25 mouse cellular contexts compared by ENCODE assay signal in the genomic region with DNA sequence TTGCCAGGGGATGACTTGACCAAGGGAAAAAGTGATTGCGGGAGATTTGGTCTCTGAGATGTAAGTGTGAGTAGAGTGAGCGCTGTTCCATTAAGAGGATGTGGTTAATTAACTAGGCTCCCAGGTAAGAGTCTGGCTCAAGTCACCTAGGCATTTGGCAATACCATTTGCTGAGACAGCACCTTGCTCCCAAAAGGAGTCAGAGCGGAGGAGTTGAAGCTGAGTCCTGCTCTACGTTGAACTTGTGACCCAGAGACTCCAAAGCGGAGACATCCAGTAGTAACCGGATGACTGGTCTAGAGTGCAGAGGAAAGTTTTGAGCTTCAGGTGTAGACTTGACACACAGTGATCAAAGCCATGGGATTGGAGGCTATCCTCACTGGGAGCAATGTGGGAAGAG. TPM values are rescaled to one million over a fixed set of nuclear protein-coding genes. Genes with fewer than 3 reads are reported as not detected.
A peak's percentile ranks its signal among the peaks of the same experiment; 100 is the strongest.
DNase-seq lines count a peak whose midpoint lies in the region; ATAC-seq and TF ChIP-seq lines count a peak whose summit lies in the region.
"Had no signal": no experiment of that assay in that cellular context is flagged by ENCODE, and none has a peak within 500 bp of the region (broad histone marks: within the 10 kb centered on the region; RNA-seq: fewer than 3 reads in every experiment).

No protein-coding gene starts in this region.

- no peaks in the 10 kb centered on the region for H3K36me3 ChIP-seq in kidney, adult 2 months (ENCODE audit: control insufficient read depth, insufficient read depth, low read length)
- no peaks in the 10 kb centered on the region; the same call in 1 of the 2 replicates for H3K36me3 ChIP-seq in kidney, postnatal 0 days (ENCODE audit: insufficient read depth, low read length)
- H3K36me3 ChIP-seq: forebrain, embryonic 15.5 days had no signal

- 66% methylated on average over 6 of the region's 6 CpGs for WGBS in kidney, adult 2 months
- WGBS in kidney, postnatal 0 days: 89% methylated on average over 6 of the region's 6 CpGs

- H3K4me3 ChIP-seq in kidney, adult 2 months (ENCODE audit: insufficient read depth, low read depth, low read length): no peak overlapping the region
- H3K4me3 ChIP-seq in kidney, postnatal 0 days (replicated peaks; ENCODE audit: low read depth, low read length): no peak overlapping the region
- H3K4me3 ChIP-seq: embryonic facial prominence, embryonic 10.5 days; embryonic facial prominence, embryonic 13.5 days; erythroblast, embryonic 14.5 days; forebrain, embryonic 12.5 days; forebrain, embryonic 15.5 days; heart, adult 2 months; hindbrain, embryonic 12.5 days; hindbrain, embryonic 15.5 days had no signal

- H3K4me1 ChIP-seq in kidney, adult 2 months (ENCODE audit: control insufficient read depth, insufficient read depth, low read length): peaks cover 3% of the 10 kb centered on the region; the same call in 1 of the 2 replicates
- no peaks in the 10 kb centered on the region for H3K4me1 ChIP-seq in kidney, postnatal 0 days (replicated peaks; ENCODE audit: insufficient read depth, low read length)
- H3K4me1 ChIP-seq: hindbrain, embryonic 15.5 days had no signal

- TF ChIP-seq POLR2A in kidney, adult 2 months (IDR thresholded peaks at IDR 0.05; ENCODE audit: low read depth, low read length): no peak

- ATAC-seq in kidney, postnatal 0 days (replicated peaks; ENCODE audit: low FRiP score, low read depth): peak; percentile 63; the same call in 1 of the 2 replicates
- ATAC-seq: activated CD4-positive, CD25-positive, alpha-beta regulatory T cell, adult 4 months; CD4-positive, CD25-positive, alpha-beta regulatory T cell, adult 4 months; forebrain, embryonic 15.5 days had no signal

- H3K9ac ChIP-seq in kidney, postnatal 0 days (ENCODE audit: low read depth, low read length): no peak overlapping the region
- H3K9ac ChIP-seq: embryonic facial prominence, embryonic 13.5 days; forebrain, embryonic 12.5 days; forebrain, embryonic 15.5 days; hindbrain, embryonic 12.5 days; hindbrain, embryonic 15.5 days had no signal

- TF ChIP-seq CTCF in kidney, adult 2 months (conservative IDR thresholded peaks at IDR 0.05; ENCODE audit: insufficient read depth, insufficient read length, low read depth, low read length): no peak
- no peak for TF ChIP-seq CTCF in kidney, postnatal 0 days (IDR thresholded peaks at IDR 0.05; ENCODE audit: low read depth)

- H3K9me3 ChIP-seq in kidney, postnatal 0 days (replicated peaks; ENCODE audit: low read length): no peaks in the 10 kb centered on the region
- H3K9me3 ChIP-seq: embryonic facial prominence, embryonic 10.5 days; embryonic facial prominence, embryonic 13.5 days; forebrain, embryonic 12.5 days; forebrain, embryonic 15.5 days; hindbrain, embryonic 12.5 days; hindbrain, embryonic 15.5 days had no signal

- no peak overlapping the region for H3K27ac ChIP-seq in kidney, adult 2 months (ENCODE audit: insufficient read depth, low read depth, low read length)
- no peak overlapping the region for H3K27ac ChIP-seq in kidney, postnatal 0 days
- H3K27ac ChIP-seq: embryonic facial prominence, embryonic 10.5 days; embryonic facial prominence, embryonic 13.5 days; forebrain, embryonic 12.5 days; forebrain, embryonic 15.5 days; heart, adult 2 months; hindbrain, embryonic 12.5 days; hindbrain, embryonic 15.5 days had no signal

- H3K4me2 ChIP-seq in kidney, postnatal 0 days (ENCODE audit: low read length): no peak overlapping the region
- H3K4me2 ChIP-seq: embryonic facial prominence, embryonic 13.5 days; forebrain, embryonic 12.5 days; forebrain, embryonic 15.5 days; heart, embryonic 11.5 days; hindbrain, embryonic 12.5 days; hindbrain, embryonic 15.5 days had no signal

- peak; percentile 76 for DNase-seq in kidney, adult 2 months
- no peak for DNase-seq in kidney, postnatal 14 days
- no peak for DNase-seq in kidney, postnatal 0 days (ENCODE audit: low spot score)
- DNase-seq in kidney, postnatal 10 days: no peak
- peak; percentile 18 for DNase-seq in ZHBTc4 (ENCODE audit: low read depth, low spot score)
- peak; percentile 33 for DNase-seq in yolk sac, embryonic 10.5 days (ENCODE audit: low spot score)
- DNase-seq: adrenal gland, adult 8-10 months; adrenal gland, postnatal 25 days; cerebellum, adult 11-12 months; cerebellum, adult 8-10 months; cerebellum, postnatal 10 days; cerebellum, postnatal 36 days; embryo, embryonic 11 days; gastrocnemius, postnatal 25 days; heart, adult 2 months had no signal

- no peaks in the 10 kb centered on the region for H3K27me3 ChIP-seq in kidney, adult 2 months (replicated peaks; ENCODE audit: control insufficient read depth, insufficient read depth, low read length)
- H3K27me3 ChIP-seq in kidney, postnatal 0 days (ENCODE audit: insufficient read depth, low read length): no peaks in the 10 kb centered on the region
- H3K27me3 ChIP-seq: embryonic facial prominence, embryonic 13.5 days; forebrain, embryonic 12.5 days; forebrain, embryonic 15.5 days; hindbrain, embryonic 12.5 days; hindbrain, embryonic 15.5 days had no signal

RNA-seq across cellular contexts. Expression of a gene that starts 22.8 kb away (rescaled TPM):
- polyA plus RNA-seq in kidney, adult 2 months (2012; rRNA removed): 241 and 291 TPM in 2 replicates
- 184 and 193 TPM in 2 replicates for polyA plus RNA-seq in kidney, postnatal 0 days (2015; fragmentation: Nextera tagmentation; extraction: Ambion mirVana)

RNA-seq across cellular contexts. Expression of a gene that starts 51.8 kb away (rescaled TPM):
- 2.5 and 3.2 TPM in 2 replicates for polyA plus RNA-seq in kidney, adult 2 months (2012; rRNA removed)
- polyA plus RNA-seq in kidney, postnatal 0 days (2015; fragmentation: Nextera tagmentation; extraction: Ambion mirVana): 3.3 and 4.6 TPM in 2 replicates
- polyA plus RNA-seq: CD4-positive, CD25-positive, alpha-beta regulatory T cell, adult 4 months; erythroblast, embryonic 14.5 days had no signal

RNA-seq across cellular contexts. Expression of a gene that starts 51.9 kb away (rescaled TPM):
- polyA plus RNA-seq in kidney, adult 2 months (2012; rRNA removed): 124 and 129 TPM in 2 replicates
- 70.4 and 79.8 TPM in 2 replicates for polyA plus RNA-seq in kidney, postnatal 0 days (2015; fragmentation: Nextera tagmentation; extraction: Ambion mirVana)

Comparison
In these comparisons a context has a peak if more than half of its experiments do, and no peak if none do; other contexts are left out.
1. DNase-seq: peak in kidney, adult 2 months (single experiment), ZHBTc4 (single experiment) and yolk sac, embryonic 10.5 days (single experiment); none in kidney, postnatal 14 days (single experiment), kidney, postnatal 0 days (single experiment) and kidney, postnatal 10 days (single experiment).